Mouse (Mus musculus) frontal cortex, adult (tissue): ENCODE results near the gene Il13.

Experiments
- ATAC-seq: cut with Nextera tagmentation; 2 replicates; pipeline ENCODE4 v1.9.2; 2017; ENCODE audit warnings: mild to moderate bottlenecking, moderate library complexity, mixed read lengths; ENCODE audit not compliant: low TSS enrichment

The Il13 gene

DNA sequence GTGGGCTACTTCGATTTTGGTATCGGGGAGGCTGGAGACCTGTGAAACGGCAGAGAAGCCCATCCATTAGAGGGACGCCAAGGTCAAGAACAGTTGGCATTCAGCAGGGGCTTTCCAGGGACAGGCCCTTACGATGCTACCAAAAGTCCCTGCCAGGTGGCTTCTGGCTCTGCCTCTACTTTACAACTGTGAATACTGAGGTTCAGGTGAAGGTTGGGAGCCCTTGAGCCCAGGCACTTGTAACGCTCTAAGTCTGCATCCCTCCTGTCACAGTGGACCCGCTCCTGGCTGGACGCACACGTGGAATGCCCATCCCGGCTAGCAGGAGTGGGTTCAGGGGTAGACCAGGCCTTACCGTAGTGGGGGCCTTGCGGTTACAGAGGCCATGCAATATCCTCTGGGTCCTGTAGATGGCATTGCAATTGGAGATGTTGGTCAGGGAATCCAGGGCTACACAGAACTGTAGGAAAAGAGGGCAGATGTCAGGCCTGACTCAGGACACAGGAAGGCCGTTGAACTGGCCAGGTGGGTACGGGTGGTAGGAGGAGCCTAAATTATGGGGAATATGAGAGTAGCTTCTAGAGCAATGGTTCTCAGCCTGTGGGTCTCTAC is 2.3 kb downstream of the Il13 start:
- ATAC-seq, result peak; percentile 45; the same call in 1 of the 2 replicates

GRCm38 (mm10) chr11:53627859-53628258 is 6.6 kb downstream of the Il13 start:
- ATAC-seq, result peak; percentile 93

DNA sequence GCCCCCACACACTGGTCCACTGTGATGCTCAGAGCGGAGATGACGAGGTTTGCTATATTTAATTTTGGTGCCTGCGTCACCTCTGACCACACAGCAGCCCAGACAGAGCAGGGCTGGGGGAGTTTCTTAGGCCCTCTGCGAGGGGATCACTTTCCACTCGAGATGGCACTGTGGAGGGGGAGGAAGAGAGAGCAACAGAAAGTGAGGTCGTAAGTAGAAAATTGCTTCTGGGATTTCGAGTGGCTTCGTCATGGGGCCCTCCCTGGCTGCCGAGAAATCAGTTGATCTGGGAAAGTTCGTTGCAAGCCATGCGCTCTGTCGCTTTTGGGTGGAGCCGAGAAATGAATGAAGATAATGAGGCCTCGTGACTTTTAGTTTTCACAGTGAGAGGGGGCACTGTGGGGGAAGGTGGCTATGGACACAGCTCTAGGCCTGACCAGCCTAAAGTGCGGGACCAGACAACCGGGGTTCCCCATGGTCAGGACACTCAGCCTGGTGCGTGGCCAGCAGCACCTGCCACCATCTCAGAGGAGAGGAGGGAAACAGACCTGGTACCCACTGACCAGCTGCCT is 7.6 kb downstream of the Il13 start:
- ATAC-seq, result no peak

- ATAC-seq, result no peak
These were observed 10.4 kb downstream of the Il13 start for GRCm38 (mm10) chr11:53624124-53624523.

- ATAC-seq, result no peak
These were observed 10.9 kb downstream of the Il13 start for GRCm38 (mm10) chr11:53623573-53623972.

- no peak for ATAC-seq
These were observed 12.1 kb downstream of the Il13 start for GRCm38 (mm10) chr11:53622440-53622806.

- no peak for ATAC-seq
These were observed 12.7 kb downstream of the Il13 start for GRCm38 (mm10) chr11:53621582-53622439.

DNA sequence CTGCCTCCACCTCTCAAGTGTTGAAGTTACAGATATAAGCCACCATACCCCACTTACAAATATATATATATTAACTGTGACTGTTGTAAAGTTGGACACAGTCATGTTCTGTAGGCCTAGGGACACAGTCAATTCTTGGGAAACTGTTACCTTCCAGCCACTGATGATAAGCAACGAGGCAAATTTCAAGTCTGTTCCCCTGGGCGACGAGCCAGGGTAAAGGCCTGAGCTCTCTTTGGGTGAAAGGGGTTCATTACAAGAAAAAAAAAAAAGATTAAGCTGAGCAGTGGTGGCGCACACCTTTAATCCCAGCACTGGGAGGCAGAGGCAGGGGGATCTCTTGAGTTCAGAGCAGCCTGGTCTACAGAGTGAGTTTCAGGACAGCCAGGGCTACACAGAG is 14.4 kb downstream of the Il13 start:
- ATAC-seq, result no peak

- no peak for ATAC-seq
These were observed 15.1 kb downstream of the Il13 start for GRCm38 (mm10) chr11:53619428-53619827.

DNA sequence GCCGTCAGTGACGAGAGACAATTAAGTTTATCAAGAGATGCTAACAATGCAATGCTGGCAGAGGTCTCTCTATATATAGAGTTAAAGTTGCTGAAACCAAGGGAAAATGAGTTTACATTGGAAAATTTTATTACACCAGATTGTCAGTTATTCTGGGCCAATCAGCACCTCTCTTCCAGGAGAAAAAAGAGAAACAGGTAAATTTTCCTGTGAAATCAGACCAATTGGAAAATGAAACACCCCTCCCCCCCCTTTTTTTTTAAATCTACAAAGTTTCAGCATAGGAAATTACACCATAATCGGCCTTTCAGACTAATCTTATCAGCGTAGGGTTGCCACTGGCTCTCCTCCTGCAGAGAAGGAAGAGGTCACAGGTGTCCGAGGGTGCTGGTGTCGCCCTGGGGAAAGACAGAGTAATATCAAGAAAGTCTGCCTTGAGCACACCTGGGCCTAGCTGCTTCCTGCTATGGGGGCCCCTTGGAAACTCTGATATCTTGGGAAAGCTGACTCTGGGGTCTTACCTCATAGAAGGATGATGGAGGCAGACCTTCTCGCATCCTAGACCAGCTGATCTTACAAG is 15.8 kb downstream of the Il13 start, which contains the start of gene Il4:
Gene Il4 (minus strand): TSS at position 51 of the 580 bp plus-strand sequence.
- no peak for ATAC-seq

DNA sequence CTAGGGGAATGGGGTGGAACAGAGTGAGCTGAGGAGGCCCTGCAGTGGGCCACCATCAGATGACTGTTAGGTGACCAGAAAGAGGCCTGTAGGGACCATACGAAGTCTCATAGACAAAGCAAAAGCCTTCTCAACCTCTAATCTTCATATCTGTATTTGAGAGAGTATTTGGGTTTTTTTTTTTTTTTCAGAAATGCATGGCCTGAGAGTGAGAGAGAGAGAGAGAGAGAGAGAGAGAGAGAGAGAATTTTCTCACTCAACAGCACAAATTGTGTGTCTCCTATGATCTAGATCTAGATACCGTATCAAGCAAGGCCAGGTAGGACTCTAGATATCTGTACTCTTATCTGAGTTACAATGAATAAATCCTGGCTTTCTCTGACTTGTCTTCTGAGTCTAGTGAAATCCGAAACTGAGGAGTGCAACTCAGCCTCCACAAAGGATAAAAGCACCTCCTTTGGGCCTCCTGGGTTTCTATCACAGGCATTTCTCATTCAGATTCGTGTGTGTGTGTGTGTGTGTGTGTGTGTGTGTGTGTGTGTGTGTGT is 16.9 kb downstream of the Il13 start:
- no peak for ATAC-seq

DNA sequence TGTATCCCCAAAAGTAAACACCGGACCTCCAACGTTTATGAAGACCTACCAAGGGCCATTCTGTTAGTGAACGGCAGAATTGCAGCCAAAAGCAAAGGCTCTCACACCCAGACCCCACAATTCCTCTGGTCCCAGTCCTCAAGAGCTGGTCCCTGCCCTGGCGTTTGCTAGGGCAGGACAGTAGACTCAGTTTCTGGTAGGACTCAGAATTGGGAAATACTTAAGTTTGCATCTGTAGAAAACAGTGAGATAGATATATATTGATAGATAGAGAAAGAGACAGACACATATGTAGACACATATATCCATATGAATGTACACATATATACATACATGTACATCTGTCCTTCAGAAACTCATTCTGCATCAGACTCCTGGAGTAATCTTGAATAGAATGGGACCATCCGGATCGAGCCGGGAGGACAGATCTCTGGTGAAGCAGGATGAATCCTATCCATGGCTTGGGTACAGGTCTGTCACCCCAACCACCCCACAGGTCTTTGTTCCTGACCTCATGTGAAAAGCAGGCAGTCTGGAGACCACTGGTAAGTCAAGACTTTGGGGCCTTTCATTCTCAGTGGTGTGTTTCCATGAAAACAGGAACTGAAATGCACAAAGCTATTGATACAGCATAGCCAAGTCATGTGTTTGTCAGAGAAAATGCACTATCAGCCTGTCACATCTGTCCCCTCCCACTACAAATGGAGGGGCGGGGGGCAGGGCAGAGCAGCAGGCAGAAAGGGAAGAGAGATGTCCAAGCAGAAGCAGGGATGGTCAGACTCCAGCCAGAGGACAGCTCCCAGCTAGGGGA is 17.5 kb downstream of the Il13 start:
- ATAC-seq, result no peak

DNA sequence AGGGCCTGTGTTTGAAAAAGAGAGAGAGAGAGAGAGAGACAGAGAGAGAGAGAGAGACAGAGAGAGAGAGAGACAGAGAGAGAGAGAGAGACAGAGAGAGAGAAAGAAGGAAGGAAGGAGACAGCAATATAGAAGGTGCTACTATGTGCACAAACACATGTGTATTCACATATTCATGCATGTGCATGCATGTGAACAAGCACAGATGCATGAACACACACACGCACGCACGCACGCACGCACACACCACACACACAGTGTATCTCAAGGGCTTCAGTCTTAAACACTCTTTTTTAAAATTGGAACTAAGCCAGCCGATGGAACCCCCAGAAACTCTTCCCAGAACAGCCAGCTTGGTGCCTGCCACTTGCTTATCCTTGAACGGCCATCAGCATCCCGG is 18.9 kb downstream of the Il13 start:
- no peak for ATAC-seq

DNA sequence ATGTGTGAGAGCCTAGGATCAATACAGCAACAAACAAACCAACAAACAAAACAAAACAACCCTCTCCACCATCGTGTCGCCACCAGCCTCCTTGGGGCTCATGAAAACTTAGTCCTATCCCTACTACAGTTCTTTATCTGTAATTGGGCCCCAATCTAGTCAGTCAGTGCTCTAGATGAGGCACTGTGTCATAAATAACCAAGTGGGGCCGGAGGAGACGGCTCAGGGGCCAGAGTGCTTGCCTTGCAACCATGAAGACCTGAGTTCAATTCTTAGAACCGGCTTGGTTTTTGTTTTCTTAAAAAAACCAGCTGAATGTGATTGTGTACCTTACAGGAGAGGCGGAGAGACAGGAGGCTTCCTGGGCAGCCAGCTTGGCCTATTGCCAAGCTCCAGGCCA is 19.3 kb downstream of the Il13 start:
- no peak for ATAC-seq

GRCm38 (mm10) chr11:53609672-53610071 is 24.8 kb downstream of the Il13 start:
- no peak for ATAC-seq

DNA sequence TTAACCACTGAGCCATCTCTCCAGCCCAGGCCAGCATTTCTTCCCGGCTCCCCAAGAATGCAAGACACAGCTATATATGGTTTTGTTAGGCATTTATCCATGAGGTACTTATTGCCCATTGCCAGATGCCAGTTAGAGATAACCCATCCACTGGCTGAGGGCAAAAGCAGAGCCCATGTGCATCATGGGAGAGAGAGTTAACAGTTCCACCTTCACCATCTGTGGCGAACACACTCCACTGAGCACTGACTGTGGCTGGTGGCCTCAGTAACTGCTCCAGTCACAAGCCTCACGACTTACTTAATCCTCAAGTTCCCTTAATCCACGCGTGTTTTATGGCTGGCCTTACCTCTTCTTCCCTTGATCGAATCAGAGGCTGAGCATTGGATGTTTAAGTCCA is 25.3 kb downstream of the Il13 start:
- ATAC-seq, result no peak

DNA sequence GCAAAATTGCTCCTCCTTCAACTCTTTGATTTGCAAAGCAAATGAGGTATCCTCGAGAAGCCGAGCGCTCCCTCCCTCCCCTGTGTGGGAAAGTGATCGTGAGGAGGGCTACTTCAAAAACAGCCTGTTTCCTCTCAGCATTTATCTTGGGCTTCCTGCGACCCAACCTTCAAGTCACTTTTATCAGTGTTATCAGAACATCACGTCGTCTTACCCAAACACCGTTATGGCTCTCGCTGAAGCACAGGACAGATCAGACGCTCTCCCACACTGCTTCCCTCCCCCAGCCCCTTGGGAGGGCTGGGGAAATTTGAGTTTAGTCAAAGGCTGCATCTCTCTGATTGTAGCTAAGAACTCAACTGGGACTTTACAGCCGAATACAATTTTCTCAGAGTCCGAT is 28.9 kb downstream of the Il13 start:
- no peak; the same call in 1 of the 2 replicates for ATAC-seq

GRCm38 (mm10) chr11:53604983-53605382 is 29.5 kb downstream of the Il13 start:
- ATAC-seq, result no peak

GRCm38 (mm10) chr11:53591116-53591515 is 43.4 kb downstream of the Il13 start:
- no peak for ATAC-seq

GRCm38 (mm10) chr11:53590368-53590768 is 44.1 kb downstream of the Il13 start:
- ATAC-seq, result no peak

GRCm38 (mm10) chr11:53588279-53588678 is 46.2 kb downstream of the Il13 start:
- no peak for ATAC-seq
